Mouse (Mus musculus) C3H10T1/2 (cell line): ENCODE measurements around the gene Wnt16. TPM values are rescaled to one million over a fixed set of nuclear protein-coding genes. Genes with fewer than 3 reads are reported as not detected.

Experiments used
- polyA plus RNA-seq, 2 experiments: library from polyadenylated mRNA; unstranded; fragments of >200 nt; fragmentation: generic; extraction: Trizol; gene quantifications; one replicate each; pipeline ENCODE4 v1.2.1; 2012; ENCODE audit warnings: missing spikeins in 2 of 2

The Wnt16 gene
- polyA plus RNA-seq: under 1 TPM in 1 of 2 experiments, not detected in 1; 0.05 TPM

GRCm38 (mm10) chr6:22288004-22288736 is at the start of gene Wnt16:
TSS of gene Wnt16 (plus strand) at chr6:22288227.

Other genes with a start within 250 kb of the Wnt16 start
- gene Fam3c, start 68.0 kb downstream of the Wnt16 start, polyA plus RNA-seq: 100 to 1,000 TPM in 1 of 2 experiments, 10 to 100 TPM in 1; 13.0 to 116 TPM